Mouse (Mus musculus): ENCODE results near the gene Cdk5rap2.

The Cdk5rap2 gene

GRCm38 (mm10) chr4:70409994-70410721 lies at the start of gene Cdk5rap2:
TSS of gene Cdk5rap2 (minus strand) at chr4:70410443.
- peak; percentile 97 for DNase-seq (ENCODE audit: low spot score)

- DNase-seq (ENCODE audit: low spot score): no peak
Measured at GRCm38 (mm10) chr4:70452161-70452560, 41.9 kb upstream of the Cdk5rap2 start.

- peak; percentile 83 for DNase-seq (ENCODE audit: low spot score)
Measured at GRCm38 (mm10) chr4:70451750-70452149, 41.5 kb upstream of the Cdk5rap2 start.

- no peak for DNase-seq (ENCODE audit: low spot score)
Measured at GRCm38 (mm10) chr4:70449668-70450067, 39.4 kb upstream of the Cdk5rap2 start.

GRCm38 (mm10) chr4:70446774-70447173 lies 36.5 kb upstream of the Cdk5rap2 start:
- DNase-seq (ENCODE audit: low spot score): no peak

GRCm38 (mm10) chr4:70420202-70420601 lies 10.0 kb upstream of the Cdk5rap2 start:
- DNase-seq (ENCODE audit: low spot score): no peak

GRCm38 (mm10) chr4:70412126-70412525 lies 1.9 kb upstream of the Cdk5rap2 start:
- DNase-seq (ENCODE audit: low spot score): peak; percentile 68

GRCm38 (mm10) chr4:70409456-70409855 lies 787 bp downstream of the Cdk5rap2 start:
- DNase-seq (ENCODE audit: low spot score): peak; percentile 21

GRCm38 (mm10) chr4:70402109-70402819 lies 8.0 kb downstream of the Cdk5rap2 start:
- peak; percentile 57 for DNase-seq (ENCODE audit: low spot score)

- no peak for DNase-seq (ENCODE audit: low spot score)
Measured at GRCm38 (mm10) chr4:70399476-70399875, 10.8 kb downstream of the Cdk5rap2 start.

GRCm38 (mm10) chr4:70399074-70399473 lies 11.2 kb downstream of the Cdk5rap2 start:
- no peak for DNase-seq (ENCODE audit: low spot score)

- DNase-seq (ENCODE audit: low spot score): no peak
Measured at GRCm38 (mm10) chr4:70398088-70398487, 12.2 kb downstream of the Cdk5rap2 start.

- no peak for DNase-seq (ENCODE audit: low spot score)
Measured at GRCm38 (mm10) chr4:70396701-70397100, 13.5 kb downstream of the Cdk5rap2 start.

- no peak for DNase-seq (ENCODE audit: low spot score)
Measured at GRCm38 (mm10) chr4:70394736-70395135, 15.5 kb downstream of the Cdk5rap2 start.

- DNase-seq (ENCODE audit: low spot score): no peak
Measured at GRCm38 (mm10) chr4:70391760-70392372, 18.4 kb downstream of the Cdk5rap2 start.

- DNase-seq (ENCODE audit: low spot score): no peak
Measured at GRCm38 (mm10) chr4:70391073-70391472, 19.2 kb downstream of the Cdk5rap2 start.

GRCm38 (mm10) chr4:70386206-70386605 lies 24.0 kb downstream of the Cdk5rap2 start:
- no peak for DNase-seq (ENCODE audit: low spot score)

- no peak for DNase-seq (ENCODE audit: low spot score)
Measured at GRCm38 (mm10) chr4:70377359-70377758, 32.9 kb downstream of the Cdk5rap2 start.

GRCm38 (mm10) chr4:70365061-70365858 lies 45.0 kb downstream of the Cdk5rap2 start:
- peak; percentile 15 for DNase-seq (ENCODE audit: low spot score)

- DNase-seq (ENCODE audit: low spot score): no peak
Measured at GRCm38 (mm10) chr4:70361366-70361765, 48.9 kb downstream of the Cdk5rap2 start.

- peak; percentile 88 for DNase-seq (ENCODE audit: low spot score)
Measured at GRCm38 (mm10) chr4:70355659-70356350, 54.4 kb downstream of the Cdk5rap2 start.

Data from retina, embryonic 14.5 days (tissue).